Mouse (Mus musculus): Measurements from ENCODE around the gene Asic2.

The Asic2 gene

DNA sequence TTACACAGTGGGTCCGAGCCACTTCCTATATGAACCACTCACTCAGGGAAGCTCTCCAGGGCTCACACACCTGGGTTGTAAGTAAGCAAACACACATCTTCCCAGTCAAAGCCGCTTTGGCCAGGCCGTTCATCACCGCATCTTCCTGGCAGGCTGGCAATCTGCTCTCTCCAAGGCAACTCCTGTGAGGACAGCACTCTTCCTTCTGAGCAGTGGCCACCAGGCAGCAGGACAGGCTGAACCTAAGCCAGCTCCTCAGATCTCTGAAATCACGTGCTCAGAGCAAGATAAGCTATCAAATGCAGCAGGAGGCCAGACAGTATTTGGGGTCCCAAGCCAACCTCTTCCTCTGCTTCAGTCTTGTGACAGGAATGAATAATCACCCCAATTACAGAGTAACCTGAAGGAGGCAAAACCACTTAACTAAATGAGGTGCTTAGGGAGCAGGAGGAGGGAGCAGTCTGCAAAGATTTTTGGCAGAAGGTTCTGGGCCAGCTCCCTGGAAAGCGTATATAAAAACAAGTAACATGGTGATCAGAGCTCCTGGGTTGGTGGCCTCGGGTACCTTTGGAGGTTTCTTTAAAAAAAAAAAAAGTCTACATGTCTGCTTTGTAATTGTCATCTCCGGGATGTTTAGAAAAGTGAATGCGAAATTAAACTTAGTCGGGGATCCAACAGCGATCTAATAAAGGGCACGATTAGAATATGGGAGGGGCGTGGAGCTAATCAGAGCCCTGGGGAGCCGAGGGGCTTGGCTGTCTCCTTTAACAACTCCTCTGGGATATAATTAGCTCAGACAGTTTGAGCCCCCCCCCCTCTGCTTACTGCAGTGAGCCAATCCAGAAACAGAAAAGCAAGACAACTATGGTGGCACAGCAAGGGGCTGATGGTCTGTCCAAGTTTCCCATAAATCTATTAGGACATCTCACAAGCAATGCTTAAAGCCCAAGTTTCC, 450.0 kb downstream of the Asic2 start:
- H3K9me3 ChIP-seq (ENCODE audit: low read length): no peaks in the 10 kb centered on the region
- H3K4me1 ChIP-seq (replicated peaks; ENCODE audit: low read depth, low read length): peaks cover 45% of the 10 kb centered on the region
- no peak for TF ChIP-seq CTCF (conservative IDR thresholded peaks at IDR 0.05; ENCODE audit: low read length)
- TF ChIP-seq NANOG (IDR thresholded peaks at IDR 0.05; ENCODE audit: borderline replicate concordance, low read length): no peak
- no peak for TF ChIP-seq POU5F1 (IDR thresholded peaks at IDR 0.05; ENCODE audit: borderline replicate concordance, low read length)
- H3K27me3 ChIP-seq (ENCODE audit: insufficient read depth, low read length): peaks cover 25% of the 10 kb centered on the region
- no peak overlapping the region for H3K4me3 ChIP-seq (replicated peaks; ENCODE audit: low read length)
- no peaks in the 10 kb centered on the region for H3K36me3 ChIP-seq (ENCODE audit: insufficient read depth, low read length)

DNA sequence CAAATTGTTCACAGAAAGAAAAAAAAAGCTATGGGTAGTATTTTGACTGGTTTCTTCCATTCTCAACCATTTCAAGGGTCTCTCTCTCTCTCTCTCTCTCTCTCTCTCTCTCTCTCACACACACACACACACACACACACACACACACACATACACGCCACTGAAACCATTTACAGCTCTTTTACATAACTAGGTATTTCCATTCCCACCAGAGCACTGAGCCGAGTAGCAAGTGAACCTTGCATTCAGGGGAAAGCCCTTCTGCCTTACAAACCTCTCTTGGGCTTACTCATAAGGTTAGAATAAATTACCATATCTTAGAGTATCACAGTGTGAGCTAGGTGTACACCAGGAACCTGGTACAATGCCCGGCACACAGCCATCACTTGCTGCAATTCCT, 452.5 kb downstream of the Asic2 start:
- no peak overlapping the region for H3K4me3 ChIP-seq (replicated peaks; ENCODE audit: low read length)
- H3K9me3 ChIP-seq (ENCODE audit: low read length): no peaks in the 10 kb centered on the region
- peaks cover 51% of the 10 kb centered on the region for H3K4me1 ChIP-seq (replicated peaks; ENCODE audit: low read depth, low read length)
- no peaks in the 10 kb centered on the region for H3K36me3 ChIP-seq (ENCODE audit: insufficient read depth, low read length)
- peaks cover 29% of the 10 kb centered on the region for H3K27me3 ChIP-seq (ENCODE audit: insufficient read depth, low read length)
- TF ChIP-seq CTCF (conservative IDR thresholded peaks at IDR 0.05; ENCODE audit: low read length) (no peak), POU5F1 (IDR thresholded peaks at IDR 0.05; ENCODE audit: borderline replicate concordance, low read length) (no peak), NANOG (IDR thresholded peaks at IDR 0.05; ENCODE audit: borderline replicate concordance, low read length) (no peak)

- no peaks in the 10 kb centered on the region for H3K9me3 ChIP-seq (ENCODE audit: low read length)
- H3K4me1 ChIP-seq (replicated peaks; ENCODE audit: low read depth, low read length): peaks cover 33% of the 10 kb centered on the region
- no peak overlapping the region for H3K4me3 ChIP-seq (replicated peaks; ENCODE audit: low read length)
- no peaks in the 10 kb centered on the region for H3K36me3 ChIP-seq (ENCODE audit: insufficient read depth, low read length)
- H3K27me3 ChIP-seq (ENCODE audit: insufficient read depth, low read length): peaks cover 12% of the 10 kb centered on the region
- TF ChIP-seq POU5F1 (IDR thresholded peaks at IDR 0.05; ENCODE audit: borderline replicate concordance, low read length) (no peak), NANOG (IDR thresholded peaks at IDR 0.05; ENCODE audit: borderline replicate concordance, low read length) (no peak), CTCF (conservative IDR thresholded peaks at IDR 0.05; ENCODE audit: low read length) (no peak)
Measured at GRCm38 (mm10) chr11:81512434-81512833, 455.8 kb downstream of the Asic2 start.

DNA sequence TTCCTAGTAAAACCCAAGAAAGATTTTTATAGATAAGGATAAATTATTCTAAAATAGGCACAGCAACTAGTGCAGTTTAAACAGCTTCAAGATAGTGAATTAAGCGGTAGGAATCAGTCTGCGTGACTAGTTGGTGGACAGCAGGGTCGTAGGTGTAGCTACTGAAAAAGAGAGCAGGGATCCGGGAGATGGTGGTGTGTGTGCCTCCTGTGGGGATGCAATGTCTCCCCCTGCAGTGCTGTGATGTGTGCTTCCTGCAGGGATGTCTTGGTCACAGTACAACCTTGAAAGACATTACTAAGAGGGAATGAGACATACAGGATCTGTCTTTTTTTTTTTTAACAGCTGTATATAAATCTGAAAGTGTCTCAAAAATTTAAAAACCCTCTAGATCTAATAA, 456.9 kb downstream of the Asic2 start:
- Histone ChIP-seq H3K36me3 (ENCODE audit: insufficient read depth, low read length) (no peaks in the 10 kb centered on the region), H3K27me3 (ENCODE audit: insufficient read depth, low read length) (peaks cover 6% of the 10 kb centered on the region; the same call in 1 of the 2 replicates), H3K4me1 (replicated peaks; ENCODE audit: low read depth, low read length) (peaks cover 33% of the 10 kb centered on the region), H3K9me3 (ENCODE audit: low read length) (no peaks in the 10 kb centered on the region), H3K4me3 (replicated peaks; ENCODE audit: low read length) (no peak overlapping the region)
- TF ChIP-seq POU5F1 (IDR thresholded peaks at IDR 0.05; ENCODE audit: borderline replicate concordance, low read length) (no peak), NANOG (IDR thresholded peaks at IDR 0.05; ENCODE audit: borderline replicate concordance, low read length) (no peak), CTCF (conservative IDR thresholded peaks at IDR 0.05; ENCODE audit: low read length) (no peak)

- no peaks in the 10 kb centered on the region for H3K9me3 ChIP-seq (ENCODE audit: low read length)
- peaks cover 6% of the 10 kb centered on the region; the same call in 1 of the 2 replicates for H3K27me3 ChIP-seq (ENCODE audit: insufficient read depth, low read length)
- peaks cover 24% of the 10 kb centered on the region for H3K4me1 ChIP-seq (replicated peaks; ENCODE audit: low read depth, low read length)
- no peak overlapping the region for H3K4me3 ChIP-seq (replicated peaks; ENCODE audit: low read length)
- TF ChIP-seq NANOG (IDR thresholded peaks at IDR 0.05; ENCODE audit: borderline replicate concordance, low read length): no peak
- no peak for TF ChIP-seq POU5F1 (IDR thresholded peaks at IDR 0.05; ENCODE audit: borderline replicate concordance, low read length)
- TF ChIP-seq CTCF (conservative IDR thresholded peaks at IDR 0.05; ENCODE audit: low read length): no peak
- H3K36me3 ChIP-seq (ENCODE audit: insufficient read depth, low read length): no peaks in the 10 kb centered on the region
Measured at GRCm38 (mm10) chr11:81508385-81509233, 459.6 kb downstream of the Asic2 start.

DNA sequence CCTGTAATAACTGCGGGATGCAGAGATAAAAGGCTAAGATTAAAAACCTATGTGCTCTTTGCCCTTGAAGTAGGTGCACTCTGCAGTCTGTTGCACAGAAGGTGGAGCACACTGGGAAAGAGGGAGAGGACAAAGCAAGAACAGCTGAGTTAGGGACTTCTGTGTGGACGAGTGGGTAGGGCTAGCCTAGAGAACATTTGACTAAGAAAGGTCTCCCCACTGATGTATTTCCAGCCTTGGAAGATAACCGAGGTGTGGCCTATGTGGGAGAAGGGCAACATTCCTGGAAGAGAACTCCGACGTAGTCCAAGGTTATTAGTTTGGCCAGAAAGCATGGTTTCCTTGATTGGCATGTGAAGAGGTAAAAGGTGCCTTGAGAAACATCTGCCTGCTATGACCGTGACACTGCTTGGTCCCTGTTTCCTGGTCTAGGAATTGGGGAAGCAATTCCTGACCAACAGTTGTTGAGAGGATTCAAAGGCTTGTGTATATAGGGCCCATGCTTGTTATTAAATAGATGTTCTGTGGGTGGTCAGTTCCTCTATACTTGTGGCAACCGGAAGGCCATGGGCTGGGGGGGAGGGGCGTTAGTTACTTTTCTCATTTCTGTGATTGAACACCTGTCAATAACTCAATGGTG, 463.3 kb downstream of the Asic2 start:
- Histone ChIP-seq H3K4me3 (replicated peaks; ENCODE audit: low read length) (no peak overlapping the region), H3K4me1 (replicated peaks; ENCODE audit: low read depth, low read length) (peaks cover 17% of the 10 kb centered on the region), H3K9me3 (ENCODE audit: low read length) (no peaks in the 10 kb centered on the region), H3K36me3 (ENCODE audit: insufficient read depth, low read length) (no peaks in the 10 kb centered on the region), H3K27me3 (ENCODE audit: insufficient read depth, low read length) (no peaks in the 10 kb centered on the region)
- no peak for TF ChIP-seq CTCF (conservative IDR thresholded peaks at IDR 0.05; ENCODE audit: low read length)
- no peak for TF ChIP-seq NANOG (IDR thresholded peaks at IDR 0.05; ENCODE audit: borderline replicate concordance, low read length)

GRCm38 (mm10) chr11:81501473-81502246, 466.6 kb downstream of the Asic2 start:
- TF ChIP-seq NANOG (IDR thresholded peaks at IDR 0.05; ENCODE audit: borderline replicate concordance, low read length) (no peak), POU5F1 (IDR thresholded peaks at IDR 0.05; ENCODE audit: borderline replicate concordance, low read length) (no peak), CTCF (conservative IDR thresholded peaks at IDR 0.05; ENCODE audit: low read length) (no peak)
- peaks cover 22% of the 10 kb centered on the region for H3K4me1 ChIP-seq (replicated peaks; ENCODE audit: low read depth, low read length)
- no peaks in the 10 kb centered on the region; the same call in none of the 2 replicates for H3K27me3 ChIP-seq (ENCODE audit: insufficient read depth, low read length)
- no peak overlapping the region for H3K4me3 ChIP-seq (replicated peaks; ENCODE audit: low read length)
- H3K9me3 ChIP-seq (ENCODE audit: low read length): no peaks in the 10 kb centered on the region
- H3K36me3 ChIP-seq (ENCODE audit: insufficient read depth, low read length): no peaks in the 10 kb centered on the region

Measured in E14TG2a.4 (cell line).